Mouse (Mus musculus) C3H10T1/2 (cell line): ENCODE measurements around the gene Cbs. TPM values are rescaled to one million over a fixed set of nuclear protein-coding genes. Genes with fewer than 3 reads are reported as not detected.

Source experiments
- polyA plus RNA-seq, 2 experiments: library from polyadenylated mRNA; unstranded; fragments of >200 nt; fragmentation: generic; extraction: Trizol; gene quantifications; one replicate each; pipeline ENCODE4 v1.2.1; 2012; ENCODE audit warnings: missing spikeins in 2 of 2

Gene Cbs
- under 1 TPM; 0.11 to 0.98 TPM for polyA plus RNA-seq

GRCm38 (mm10) chr17:31636942-31637811 is at the start of gene Cbs:
TSS of gene Cbs (minus strand) at chr17:31637238.

DNA sequence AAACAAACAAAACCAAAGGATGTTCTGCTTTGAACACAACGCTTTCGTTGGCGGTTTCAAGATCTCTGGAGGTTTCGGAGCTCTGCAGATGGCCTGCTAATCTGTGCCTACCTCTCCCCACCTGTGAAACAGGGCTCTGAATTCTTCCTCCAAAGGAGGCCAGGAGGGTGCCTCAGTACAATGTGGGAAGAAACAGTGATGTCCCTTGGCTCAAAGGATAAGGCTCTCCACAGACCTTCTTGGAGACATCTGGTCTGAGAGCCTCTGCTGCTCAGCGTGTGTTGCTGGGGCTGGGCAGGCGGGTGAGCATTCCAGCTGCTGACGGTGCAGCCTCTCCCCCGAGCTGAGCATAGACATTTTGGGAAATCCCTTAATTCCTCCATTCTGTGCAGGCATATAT is 40.5 kb upstream of the Cbs start, which contains the start of gene Cryaa:
Gene Cryaa, plus strand, starts transcription at position 301 of the 400 bp plus-strand sequence.

GRCm38 (mm10) chr17:31658468-31659185 is 21.6 kb upstream of the Cbs start, which contains the start of gene U2af1:
TSS of gene U2af1 (minus strand) at chr17:31658892.

DNA sequence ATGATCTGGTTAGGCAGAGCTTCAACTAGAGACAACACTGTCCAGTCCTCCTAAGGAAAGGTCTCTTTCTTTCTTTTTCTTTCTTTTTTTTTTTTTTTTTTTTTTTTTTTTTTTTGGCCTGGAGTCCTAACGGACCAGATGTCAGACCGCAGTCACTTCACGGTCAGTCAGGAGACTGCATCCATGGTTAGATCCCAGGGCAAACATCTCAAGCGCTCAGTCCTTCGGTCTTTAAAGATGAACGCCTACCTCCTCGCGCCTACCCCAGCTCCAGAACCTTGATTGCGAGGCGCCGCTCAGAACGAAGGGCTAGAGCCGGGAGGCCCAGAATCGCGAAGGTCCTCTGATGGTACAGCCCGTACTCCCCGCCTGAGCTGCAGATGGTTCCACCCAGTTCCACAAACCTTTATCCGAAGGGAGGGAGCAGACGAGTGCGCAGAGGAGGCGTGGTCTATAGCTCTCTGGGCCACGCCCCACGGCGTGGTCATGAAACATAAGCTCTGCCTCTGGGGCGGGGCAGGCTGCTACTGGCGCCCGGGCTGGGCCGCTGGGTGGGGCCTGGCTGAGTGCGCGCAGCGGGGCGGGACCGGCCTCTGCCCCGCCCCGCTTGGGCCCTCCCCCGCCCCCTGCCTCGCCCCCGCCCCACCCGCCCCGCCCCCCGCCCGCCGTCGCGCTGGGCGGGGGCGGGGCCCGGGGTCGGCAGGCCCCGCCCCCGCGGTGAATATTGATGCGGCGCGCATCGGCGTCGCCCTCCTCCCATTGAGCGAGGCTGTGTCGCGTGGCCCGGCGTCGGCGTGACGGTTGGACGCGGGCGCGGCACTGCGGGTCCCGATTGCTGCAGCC is 72.8 kb downstream of the Cbs start, which contains the start of gene Pknox1:
Gene Pknox1, plus strand, starts transcription at position 720 of the 843 bp plus-strand sequence.

Other genes with a start within 250 kb of the Cbs start
- gene Wdr4, start 117.3 kb downstream of the Cbs start, polyA plus RNA-seq, result 10 to 100 TPM; 18.6 to 35.7 TPM
- gene Ndufv3, start 117.1 kb downstream of the Cbs start, polyA plus RNA-seq, result 100 to 1,000 TPM; 635 to 697 TPM
- gene Pknox1, start 72.5 kb downstream of the Cbs start, polyA plus RNA-seq, result 10 to 100 TPM in 1 of 2 experiments, 1 to 10 TPM in 1; 2.4 to 11.8 TPM
- gene U2af1, start 21.7 kb upstream of the Cbs start, polyA plus RNA-seq, result 100 to 1,000 TPM; 182 to 216 TPM
- not detected for gene Cryaa, start 40.6 kb upstream of the Cbs start, polyA plus RNA-seq
- gene Sik1, start 218.6 kb upstream of the Cbs start, polyA plus RNA-seq, result 10 to 100 TPM in 1 of 2 experiments, 1 to 10 TPM in 1; 1.9 to 24.5 TPM